Mouse (Mus musculus): ENCODE results near the gene Cldn14. TPM values are rescaled to one million over a fixed set of nuclear protein-coding genes. Genes with fewer than 3 reads are reported as not detected.
"Not testable (repeated sequence)": the region's sequence is repeated elsewhere in the genome, so short reads cannot be mapped to it uniquely, and the experiment has no call there.

Cldn14 gene
- polyA plus RNA-seq, 1 experiment, result not detected

GRCm38 (mm10) chr16:94032270-94032669, 23.6 kb upstream of the Cldn14 start:
- no peaks in the 10 kb centered on the region for H3K79me3 ChIP-seq (ENCODE audit: low read depth)
- H3K27me3 ChIP-seq (ENCODE audit: control insufficient read depth, insufficient read depth, insufficient read length), result no peaks in the 10 kb centered on the region
- H3ac ChIP-seq (ENCODE audit: control insufficient read depth, insufficient read length, low read depth), result no peak overlapping the region
- H3K4me3 ChIP-seq (ENCODE audit: insufficient read depth, poor library complexity, severe bottlenecking), result no peak overlapping the region
- no peak for TF ChIP-seq MYOD1 (IDR thresholded peaks at IDR 0.05; ENCODE audit: control insufficient read depth, insufficient read length, low read depth)
- H3K36me3 ChIP-seq (ENCODE audit: control insufficient read depth, insufficient read depth), result no peaks in the 10 kb centered on the region
- no peaks in the 10 kb centered on the region for H3K79me2 ChIP-seq (ENCODE audit: control insufficient read depth, insufficient read depth)

DNA sequence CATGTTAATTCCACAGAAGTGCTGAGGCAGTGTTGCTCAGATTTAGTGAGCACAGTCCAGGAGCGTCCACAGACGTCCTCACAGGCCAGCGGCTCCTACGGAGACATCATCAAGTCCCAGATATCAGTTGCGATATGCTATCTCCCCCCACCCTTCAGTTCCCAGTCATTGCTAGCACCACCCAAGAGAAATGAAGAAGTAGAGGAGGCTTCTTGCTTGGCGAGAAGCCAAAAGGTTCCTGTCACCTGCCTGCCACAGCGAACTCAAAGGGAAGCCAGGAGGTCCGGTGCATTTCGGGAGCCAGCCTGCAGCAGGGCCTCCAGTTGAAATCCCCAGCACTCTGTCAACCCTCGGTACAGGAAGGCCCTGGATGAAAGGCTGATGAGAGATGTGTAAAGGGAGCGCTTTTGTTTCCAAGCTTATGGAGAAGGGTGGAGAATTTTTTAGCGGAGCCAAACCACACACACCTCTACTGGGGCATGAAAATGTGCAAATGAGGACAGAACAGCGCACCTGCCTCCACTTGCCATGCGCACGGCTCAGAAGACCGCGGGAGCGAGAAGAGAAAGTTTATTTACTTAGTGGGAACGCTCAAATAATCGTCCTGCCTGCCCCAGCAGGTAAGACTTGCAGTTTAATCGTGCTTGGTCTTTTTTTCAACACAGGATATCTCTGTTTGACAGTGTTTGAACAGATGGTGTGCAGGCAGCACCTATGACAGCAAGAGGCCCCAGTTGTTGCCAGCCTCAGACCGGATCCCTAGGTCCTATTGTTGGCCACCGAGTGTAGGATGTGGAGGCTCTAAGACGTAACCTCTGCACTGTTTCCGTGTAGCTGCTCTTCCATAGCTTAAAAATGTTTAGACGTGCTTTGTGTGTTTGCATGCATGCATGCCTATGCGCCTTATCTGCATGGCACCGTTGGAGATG, 15.0 kb upstream of the Cldn14 start:
- H3ac ChIP-seq (ENCODE audit: control insufficient read depth, insufficient read length, low read depth), result no peak overlapping the region
- H3K79me3 ChIP-seq (ENCODE audit: low read depth), result no peaks in the 10 kb centered on the region
- TF ChIP-seq USF1 (IDR thresholded peaks at IDR 0.05; ENCODE audit: low read depth) (no peak), MYOG (IDR thresholded peaks at IDR 0.05; ENCODE audit: control insufficient read depth, extremely low read depth, insufficient read length) (no peak), MAX (IDR thresholded peaks at IDR 0.05) (no peak), CEBPB (IDR thresholded peaks at IDR 0.05; ENCODE audit: low read depth) (no peak), MYOD1 (IDR thresholded peaks at IDR 0.05; ENCODE audit: control insufficient read depth, insufficient read length, low read depth) (no peak), CTCF (IDR thresholded peaks at IDR 0.05; ENCODE audit: control insufficient read depth, insufficient read depth, insufficient read length) (no peak), FOSL1 (IDR thresholded peaks at IDR 0.05; ENCODE audit: insufficient read depth, low read length, poor library complexity, severe bottlenecking) (no peak)
- no peaks in the 10 kb centered on the region for H3K79me2 ChIP-seq (ENCODE audit: control insufficient read depth, insufficient read depth)
- peaks cover 3% of the 10 kb centered on the region for H3K27me3 ChIP-seq (ENCODE audit: control insufficient read depth, insufficient read depth, insufficient read length)
- no peaks in the 10 kb centered on the region for H3K36me3 ChIP-seq (ENCODE audit: control insufficient read depth, insufficient read depth)
- no peak overlapping the region for H3K4me3 ChIP-seq (ENCODE audit: insufficient read depth, poor library complexity, severe bottlenecking)

- H3K36me3 ChIP-seq (ENCODE audit: control insufficient read depth, insufficient read depth), result not testable (repeated sequence)
Observed at GRCm38 (mm10) chr16:94019725-94020124, 11.1 kb upstream of the Cldn14 start.

DNA sequence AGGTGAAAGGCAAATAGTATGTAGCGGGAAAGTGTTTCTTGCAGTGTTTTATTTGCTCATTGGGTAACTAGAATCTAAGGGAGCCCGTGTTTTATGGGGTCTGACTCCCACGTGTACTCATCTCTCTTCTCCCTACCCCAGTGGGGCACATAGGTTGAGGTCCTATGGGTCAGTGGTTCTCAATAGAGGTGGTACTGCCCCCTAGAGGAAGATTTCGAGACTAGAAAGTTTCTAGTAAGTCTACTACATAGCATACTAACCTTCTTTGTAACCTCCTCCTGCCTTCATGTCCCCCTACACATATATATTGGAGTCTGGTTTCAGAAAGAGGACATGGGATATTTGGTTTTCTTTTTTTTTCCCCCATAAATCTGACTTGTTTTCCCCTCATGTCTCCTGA, 9.3 kb upstream of the Cldn14 start:
- no peak for TF ChIP-seq FOSL1 (IDR thresholded peaks at IDR 0.05; ENCODE audit: insufficient read depth, low read length, poor library complexity, severe bottlenecking)
- peaks cover 3% of the 10 kb centered on the region for H3K27me3 ChIP-seq (ENCODE audit: control insufficient read depth, insufficient read depth, insufficient read length)
- no peaks in the 10 kb centered on the region for H3K79me2 ChIP-seq (ENCODE audit: control insufficient read depth, insufficient read depth)
- no peaks in the 10 kb centered on the region for H3K79me3 ChIP-seq (ENCODE audit: low read depth)
- no peaks in the 10 kb centered on the region for H3K36me3 ChIP-seq (ENCODE audit: control insufficient read depth, insufficient read depth)
- H3K4me3 ChIP-seq (ENCODE audit: insufficient read depth, poor library complexity, severe bottlenecking), result no peak overlapping the region
- no peak overlapping the region for H3ac ChIP-seq (ENCODE audit: control insufficient read depth, insufficient read length, low read depth)

More at GRCm38 (mm10) chr16:94019725-94020124, 11.1 kb upstream of the Cldn14 start:
- not testable (repeated sequence) for H3ac ChIP-seq (ENCODE audit: control insufficient read depth, insufficient read length, low read depth); H3K27me3 ChIP-seq (ENCODE audit: control insufficient read depth, insufficient read depth, insufficient read length); H3K79me3 ChIP-seq (ENCODE audit: low read depth); H3K4me3 ChIP-seq (ENCODE audit: insufficient read depth, poor library complexity, severe bottlenecking); H3K79me2 ChIP-seq (ENCODE audit: control insufficient read depth, insufficient read depth)

DNA sequence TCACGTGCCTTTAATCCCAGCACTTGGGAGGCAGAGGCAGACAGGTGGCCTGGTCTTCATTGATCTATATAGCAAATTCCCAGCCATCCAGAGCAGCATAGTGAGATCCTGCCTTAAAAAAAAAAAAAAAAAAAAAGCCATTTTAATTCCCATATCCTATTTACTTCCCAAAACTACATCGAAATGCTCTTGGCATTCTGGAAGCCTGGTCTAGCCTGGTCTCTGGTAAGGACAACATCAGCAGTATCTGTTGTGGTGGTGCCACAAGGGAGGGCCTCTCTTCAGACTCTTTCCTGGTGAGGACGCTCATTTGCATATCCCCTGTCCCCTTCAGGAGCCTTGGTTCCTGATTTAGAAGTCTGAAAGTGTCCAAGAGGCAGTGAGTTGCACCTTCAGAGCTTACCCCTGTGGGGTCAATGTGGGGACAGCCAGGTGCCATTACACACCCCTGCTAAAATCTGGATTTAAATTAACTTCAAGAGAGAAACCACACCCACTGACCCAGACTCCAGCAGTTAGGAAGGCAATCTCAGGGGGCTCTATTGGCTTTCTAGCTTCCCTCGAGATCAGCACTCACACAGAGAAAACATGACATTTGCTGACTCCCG, 6.0 kb upstream of the Cldn14 start:
- Histone ChIP-seq H3K4me3 (ENCODE audit: insufficient read depth, poor library complexity, severe bottlenecking) (no peak overlapping the region), H3ac (ENCODE audit: control insufficient read depth, insufficient read length, low read depth) (no peak overlapping the region), H3K36me3 (ENCODE audit: control insufficient read depth, insufficient read depth) (no peaks in the 10 kb centered on the region), H3K79me3 (ENCODE audit: low read depth) (no peaks in the 10 kb centered on the region), H3K79me2 (ENCODE audit: control insufficient read depth, insufficient read depth) (no peaks in the 10 kb centered on the region), H3K27me3 (ENCODE audit: control insufficient read depth, insufficient read depth, insufficient read length) (peaks cover 14% of the 10 kb centered on the region)
- TF ChIP-seq MAX (IDR thresholded peaks at IDR 0.05), result no peak
- no peak for TF ChIP-seq CTCF (IDR thresholded peaks at IDR 0.05; ENCODE audit: control insufficient read depth, insufficient read depth, insufficient read length)
- no peak for TF ChIP-seq USF1 (IDR thresholded peaks at IDR 0.05; ENCODE audit: low read depth)
- no peak for TF ChIP-seq CEBPB (IDR thresholded peaks at IDR 0.05; ENCODE audit: low read depth)
- TF ChIP-seq MYOG (IDR thresholded peaks at IDR 0.05; ENCODE audit: control insufficient read depth, extremely low read depth, insufficient read length), result no peak
- no peak for TF ChIP-seq FOSL1 (IDR thresholded peaks at IDR 0.05; ENCODE audit: insufficient read depth, low read length, poor library complexity, severe bottlenecking)
- TF ChIP-seq MYOD1 (IDR thresholded peaks at IDR 0.05; ENCODE audit: control insufficient read depth, insufficient read length, low read depth), result no peak

GRCm38 (mm10) chr16:94013328-94014086, 4.9 kb upstream of the Cldn14 start:
- H3K79me2 ChIP-seq (ENCODE audit: control insufficient read depth, insufficient read depth); H3K79me3 ChIP-seq (ENCODE audit: low read depth); H3K4me3 ChIP-seq (ENCODE audit: insufficient read depth, poor library complexity, severe bottlenecking); H3ac ChIP-seq (ENCODE audit: control insufficient read depth, insufficient read length, low read depth); H3K36me3 ChIP-seq (ENCODE audit: control insufficient read depth, insufficient read depth): not testable (repeated sequence)
- peaks cover 21% of the 10 kb centered on the region for H3K27me3 ChIP-seq (ENCODE audit: control insufficient read depth, insufficient read depth, insufficient read length)

All from C2C12 (cell line).